Mouse (Mus musculus) hindbrain, postnatal 0 days (tissue): ENCODE results near the gene Thsd7a. TPM values are rescaled to one million over a fixed set of nuclear protein-coding genes. Genes with fewer than 3 reads are reported as not detected.

Source experiments
- ATAC-seq: fragments of 200-750 bp; cut with Nextera tagmentation; 2 replicates; pipeline ENCODE4 v1.8.0; 2017; ENCODE audit warnings: mild to moderate bottlenecking, moderate TSS enrichment, moderate library complexity
- DNase-seq: peaks from one replicate; pipeline ENCODE4 v3.0.0-alpha.2; 2015; ENCODE audit warnings: low spot score
- H3K27ac ChIP-seq: fragments of 300-500 bp; sonication (generic); 2 replicates; pipeline ENCODE4 v1.5.1; 2014; ENCODE audit warnings: mild to moderate bottlenecking
- H3K27me3 ChIP-seq: fragments of 300-500 bp; sonication (generic); 2 replicates; pipeline ENCODE4 v1.6.1; 2014; ENCODE audit warnings: low read length, mixed read lengths; ENCODE audit not compliant: insufficient read depth
- H3K36me3 ChIP-seq: fragments of 300-500 bp; sonication (generic); 2 replicates; pipeline ENCODE4 v1.6.1; 2014; ENCODE audit warnings: low read length, mixed read lengths; ENCODE audit not compliant: insufficient read depth
- H3K4me1 ChIP-seq: fragments of 300-500 bp; sonication (generic); 2 replicates; pipeline ENCODE4 v1.6.1; 2014; ENCODE audit warnings: antibody characterized with exemption, low read length, mixed read lengths; ENCODE audit not compliant: insufficient read depth
- H3K4me2 ChIP-seq: fragments of 300-500 bp; sonication (generic); 2 replicates; pipeline ENCODE4 v1.6.1; 2014; ENCODE audit warnings: low read depth, mild to moderate bottlenecking, low read length, moderate library complexity, mixed read lengths
- H3K4me3 ChIP-seq: fragments of 300-500 bp; sonication (generic); 2 replicates; pipeline ENCODE4 v1.5.1; 2014; ENCODE audit warnings: low read length
- H3K9ac ChIP-seq: fragments of 300-500 bp; sonication (generic); replicated peaks from 2 replicates; pipeline ENCODE4 v1.6.1; 2014; ENCODE audit warnings: mild to moderate bottlenecking, low read length, moderate library complexity, mixed read lengths
- H3K9me3 ChIP-seq: fragments of 300-500 bp; sonication (generic); 2 replicates; pipeline ENCODE4 v1.6.1; 2016; ENCODE audit warnings: low read length, mixed read lengths
- CTCF ChIP-seq: IDR thresholded peaks from 2 replicates; pipeline ENCODE4 v1.5.1; 2016; ENCODE audit warnings: antibody characterized with exemption, control low read depth, low read depth
- WGBS: fragments of 180-500 bp; shearing (Covaris S2); extraction: QIAGEN DNeasy Blood & Tissue Kit; methylation state at CpG from one replicate; pipeline ENCODE4 v1.1.7; 2014; 5-methylcytosine and 5-hydroxymethylcytosine counted together
- polyA plus RNA-seq: library from polyadenylated mRNA; unstranded; fragments of >200 nt; fragmentation: Nextera tagmentation; extraction: Ambion mirVana; gene quantifications from 2 replicates; pipeline ENCODE4 v1.2.1, GENCODE M21; 2015
- total RNA-seq: library from RNA; depleted of rRNA; stranded (reverse); fragments of >200 nt; gene quantifications from 2 replicates; pipeline ENCODE4 v1.2.3, GENCODE M21; 2014

Gene Thsd7a
- total and polyA plus RNA-seq, 2 experiments from 2014 or later = 16.5 to 20.8 TPM

DNA sequence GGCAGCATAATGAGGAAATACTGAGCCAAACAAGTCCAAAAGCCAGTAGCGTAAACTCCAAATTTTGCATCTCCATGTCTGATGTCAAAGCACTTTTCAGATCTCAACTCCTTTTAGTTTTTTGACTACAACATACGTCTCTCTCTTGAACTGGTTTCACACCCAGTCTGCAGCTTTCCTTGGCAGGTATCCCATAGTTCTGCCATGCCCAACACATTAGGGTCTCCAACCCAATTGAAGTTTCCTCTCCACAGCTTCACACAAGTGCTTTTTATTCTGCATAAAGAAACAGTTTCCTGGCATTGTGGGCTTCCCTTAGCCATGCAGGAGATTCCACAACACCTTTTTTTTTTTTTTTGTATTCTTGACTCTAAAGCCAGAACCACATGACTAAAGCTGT is 50.1 kb downstream of the Thsd7a start:
- ATAC-seq (no peak), DNase-seq (no peak)
- WGBS = 72% methylated on average over 2 of the region's 2 CpGs
- Histone ChIP-seq H3K27me3 (no peaks in the 10 kb centered on the region), H3K9me3 (no peaks in the 10 kb centered on the region), H3K4me1 (no peaks in the 10 kb centered on the region), H3K4me3 (no peak overlapping the region), H3K36me3 (no peaks in the 10 kb centered on the region), H3K27ac (no peak overlapping the region), H3K9ac (no peak overlapping the region), H3K4me2 (no peak overlapping the region)
- TF ChIP-seq CTCF = no peak

DNA sequence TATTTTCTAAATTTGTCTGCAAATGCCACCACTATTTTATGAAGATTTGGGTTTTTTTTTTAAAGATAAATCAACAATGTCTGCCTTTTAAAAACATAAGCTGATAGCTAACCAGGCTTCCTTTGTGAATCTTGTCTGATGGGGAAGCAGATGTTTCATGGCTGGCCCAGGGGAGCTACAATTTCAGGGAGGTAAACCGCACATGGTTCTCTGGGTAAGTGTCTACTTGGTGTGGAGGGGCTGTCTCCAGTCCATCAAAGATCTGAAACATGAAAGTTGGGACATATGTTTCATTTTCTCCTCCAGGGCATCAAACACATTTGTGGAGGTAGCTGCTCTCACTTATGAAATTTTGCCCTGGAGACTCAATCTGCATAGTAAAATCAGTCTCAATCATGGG is 55.5 kb downstream of the Thsd7a start:
- ATAC-seq (no peak), DNase-seq (no peak)
- WGBS = 68% methylated on average over 1 of the region's 1 CpGs
- no peaks in the 10 kb centered on the region for H3K36me3 ChIP-seq
- no peak overlapping the region for H3K27ac ChIP-seq
- H3K9ac ChIP-seq = no peak overlapping the region
- H3K4me3 ChIP-seq = no peak overlapping the region
- H3K9me3 ChIP-seq = no peaks in the 10 kb centered on the region
- no peaks in the 10 kb centered on the region for H3K27me3 ChIP-seq
- no peaks in the 10 kb centered on the region for H3K4me1 ChIP-seq
- TF ChIP-seq CTCF = no peak
- H3K4me2 ChIP-seq = no peak overlapping the region

DNA sequence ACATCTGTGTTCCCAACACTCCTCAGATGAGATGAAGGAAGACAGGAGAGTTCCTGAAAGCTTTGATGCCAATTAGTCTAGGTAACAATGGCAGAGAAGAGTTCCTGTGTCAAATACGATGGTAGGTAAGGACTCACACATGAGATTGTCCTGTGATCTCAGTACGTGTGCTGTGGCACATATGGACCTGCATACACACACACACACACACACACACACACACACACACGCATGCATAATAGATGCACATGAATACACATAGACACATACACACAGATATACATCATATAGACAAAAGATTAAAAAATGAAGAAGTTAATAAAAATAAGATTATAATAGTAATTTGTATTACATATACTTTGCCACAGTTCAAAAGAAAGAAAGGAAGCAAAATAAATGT is 56.0 kb downstream of the Thsd7a start:
- WGBS = 77% methylated on average over 3 of the region's 3 CpGs
- Histone ChIP-seq H3K4me2 (no peak overlapping the region), H3K36me3 (no peaks in the 10 kb centered on the region), H3K9me3 (no peaks in the 10 kb centered on the region), H3K4me1 (no peaks in the 10 kb centered on the region), H3K27me3 (no peaks in the 10 kb centered on the region), H3K4me3 (no peak overlapping the region), H3K27ac (no peak overlapping the region), H3K9ac (no peak overlapping the region)
- DNase-seq (no peak), ATAC-seq (no peak)
- TF ChIP-seq CTCF = no peak

DNA sequence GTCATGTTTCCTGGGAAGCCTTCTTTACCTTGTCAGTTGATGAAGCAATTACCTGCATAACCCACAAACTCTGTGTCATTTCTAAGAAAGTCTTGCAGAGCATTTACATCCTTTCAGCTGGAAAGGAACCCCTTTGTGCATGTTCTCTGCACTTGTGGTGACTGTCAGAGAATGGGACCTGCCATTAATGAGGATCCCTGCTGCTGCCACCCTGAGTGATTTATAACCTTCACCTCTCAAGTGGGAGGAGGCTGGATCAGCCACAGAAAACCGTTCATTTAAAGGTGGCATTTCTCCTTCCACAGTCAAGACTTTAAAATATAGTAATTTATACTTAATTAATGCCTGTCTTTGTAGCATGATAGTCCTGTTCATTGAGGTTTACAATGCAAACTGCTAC is 99.6 kb downstream of the Thsd7a start:
- no peak overlapping the region for H3K9ac ChIP-seq
- no peak for DNase-seq
- no peak overlapping the region for H3K4me3 ChIP-seq
- no peaks in the 10 kb centered on the region for H3K4me1 ChIP-seq
- WGBS = 34% methylated on average over 1 of the region's 1 CpGs
- no peak overlapping the region for H3K27ac ChIP-seq
- no peaks in the 10 kb centered on the region for H3K36me3 ChIP-seq
- ATAC-seq = no peak
- H3K27me3 ChIP-seq = no peaks in the 10 kb centered on the region
- no peak overlapping the region for H3K4me2 ChIP-seq
- no peak for TF ChIP-seq CTCF
- H3K9me3 ChIP-seq = no peaks in the 10 kb centered on the region

DNA sequence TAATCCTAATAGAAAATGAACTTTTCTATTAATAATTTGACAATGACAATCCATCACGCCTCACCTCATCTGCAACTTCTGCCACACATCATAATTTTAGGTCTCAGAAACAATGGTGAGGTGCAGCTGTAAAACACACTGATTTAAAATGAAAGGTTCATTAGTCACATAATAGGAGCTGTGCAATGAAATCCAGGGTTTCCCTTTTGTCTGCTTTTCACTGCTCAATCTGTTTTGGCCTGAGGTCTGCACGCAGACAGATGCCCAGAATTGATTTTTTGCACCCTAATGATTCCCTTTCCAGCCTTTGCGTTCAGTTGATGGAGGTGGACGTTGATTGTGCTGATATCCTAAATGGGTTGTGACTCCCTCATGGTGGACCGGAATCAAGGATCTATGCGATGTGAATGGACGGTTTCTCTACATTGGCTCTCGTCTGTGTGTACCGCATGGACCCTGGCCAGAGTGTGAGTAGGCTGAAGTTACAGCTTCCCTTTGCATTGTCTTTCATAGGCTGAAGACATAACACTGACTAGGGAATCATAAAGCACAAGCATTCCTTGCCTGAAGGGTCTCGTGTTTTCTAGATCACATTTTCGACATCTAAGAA is 120.5 kb downstream of the Thsd7a start:
- ATAC-seq (0 out of 2 replicates have a peak, but pooled peaks have one; percentile 38), DNase-seq (no peak)
- H3K27me3 ChIP-seq = no peaks in the 10 kb centered on the region
- WGBS = 64% methylated on average over 11 of the region's 11 CpGs
- no peaks in the 10 kb centered on the region for H3K36me3 ChIP-seq
- no peaks in the 10 kb centered on the region for H3K4me1 ChIP-seq
- H3K27ac ChIP-seq = no peak overlapping the region
- H3K9me3 ChIP-seq = no peaks in the 10 kb centered on the region
- H3K4me3 ChIP-seq = no peak overlapping the region
- H3K4me2 ChIP-seq = no peak overlapping the region
- no peak for TF ChIP-seq CTCF
- no peak overlapping the region for H3K9ac ChIP-seq

DNA sequence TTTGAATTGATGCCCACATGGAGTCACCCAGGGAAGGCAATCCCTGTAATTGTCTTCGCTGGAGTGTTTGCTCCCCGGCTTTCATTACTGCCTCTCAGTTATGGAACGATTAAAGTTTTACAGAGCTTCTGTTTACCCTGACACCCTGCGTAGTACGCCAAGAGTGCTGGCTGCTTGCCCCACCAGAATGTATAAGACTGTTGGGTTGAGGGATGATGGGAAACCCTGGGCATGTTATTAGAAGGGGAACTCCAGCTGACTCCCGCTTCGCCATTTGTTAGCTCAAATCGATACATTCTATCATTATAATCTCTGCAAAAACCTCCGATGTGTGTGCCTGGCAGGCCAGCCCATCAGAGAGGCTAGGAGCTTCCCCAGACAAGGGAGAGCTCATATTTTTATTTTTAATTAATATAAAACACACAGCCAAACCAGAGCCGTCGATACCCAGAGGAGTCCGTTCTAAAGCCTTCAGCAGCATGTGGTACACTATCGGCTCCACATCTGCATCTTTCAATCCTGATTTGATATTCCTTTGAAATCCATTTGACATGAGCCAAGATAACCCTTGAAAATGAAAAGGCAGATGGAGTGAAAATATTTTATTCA is 142.5 kb downstream of the Thsd7a start:
- 55% methylated on average over 13 of the region's 13 CpGs for WGBS
- H3K9me3 ChIP-seq = no peaks in the 10 kb centered on the region
- peak overlapping the region; percentile 7; the same call in 1 of the 2 replicates for H3K4me3 ChIP-seq
- ATAC-seq (no peak), DNase-seq (no peak)
- no peak for TF ChIP-seq CTCF
- peak overlapping the region; percentile 43 for H3K4me2 ChIP-seq
- no peak overlapping the region for H3K9ac ChIP-seq
- H3K27me3 ChIP-seq = no peaks in the 10 kb centered on the region
- no peak overlapping the region for H3K27ac ChIP-seq
- no peaks in the 10 kb centered on the region for H3K4me1 ChIP-seq
- no peaks in the 10 kb centered on the region for H3K36me3 ChIP-seq

DNA sequence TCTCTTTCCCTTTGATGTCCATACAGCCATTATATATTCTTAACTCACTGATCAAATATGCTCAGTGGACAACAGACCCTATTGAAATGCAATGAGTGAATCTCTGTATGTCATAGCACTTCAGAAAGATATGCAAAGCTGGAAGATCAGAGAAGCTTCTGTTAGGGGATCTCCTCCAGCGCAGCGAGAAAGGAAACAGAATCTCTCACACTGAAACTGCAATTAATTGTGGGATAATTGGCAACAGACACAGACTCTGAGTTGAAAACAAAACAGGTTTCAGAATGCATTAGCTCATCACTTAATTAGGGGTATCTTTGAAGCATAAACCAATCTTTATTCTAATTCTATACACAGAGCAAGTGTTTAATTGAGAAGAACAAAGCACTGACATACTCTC is 146.3 kb downstream of the Thsd7a start:
- WGBS = 44% methylated on average over 2 of the region's 2 CpGs
- DNase-seq (peak; percentile 28), ATAC-seq (peak; percentile 66)
- no peak overlapping the region for H3K4me3 ChIP-seq
- no peaks in the 10 kb centered on the region for H3K9me3 ChIP-seq
- H3K4me2 ChIP-seq = no peak overlapping the region
- no peak overlapping the region for H3K27ac ChIP-seq
- no peak overlapping the region for H3K9ac ChIP-seq
- TF ChIP-seq CTCF = no peak
- H3K4me1 ChIP-seq = no peaks in the 10 kb centered on the region
- H3K27me3 ChIP-seq = no peaks in the 10 kb centered on the region
- H3K36me3 ChIP-seq = no peaks in the 10 kb centered on the region
